Mouse (Mus musculus) urinary bladder, postnatal 14 days (tissue): Measurements from ENCODE around the gene Gm11758.
A peak's percentile ranks its signal among the peaks of the same experiment; 100 is the strongest.
"Not testable (repeated sequence)": the region's sequence is repeated elsewhere in the genome, so short reads cannot be mapped to it uniquely, and the experiment has no call there.

Experiments
- DNase-seq: peaks from one replicate; pipeline ENCODE4 v3.0.0; 2021; ENCODE audit warnings: low spot score

Gm11758 gene

DNA sequence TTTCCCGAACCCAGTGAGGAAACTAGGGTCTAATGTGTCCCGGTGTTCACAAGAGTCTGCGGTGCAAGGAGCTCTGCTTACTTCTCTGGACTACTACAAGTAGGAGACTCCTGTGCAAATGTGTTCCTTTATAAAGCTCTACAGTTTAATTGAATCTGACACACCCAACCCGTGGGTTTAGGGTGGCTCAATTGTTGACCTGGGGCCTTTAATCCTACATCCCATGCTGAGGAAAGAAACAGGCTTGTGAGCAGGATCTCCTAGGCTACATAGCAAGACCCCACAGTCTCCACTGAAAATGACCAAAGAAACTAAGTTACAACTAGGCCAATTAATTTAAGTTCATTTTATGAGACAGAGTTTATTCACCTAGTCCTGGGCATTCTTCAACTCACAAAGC lies at the start of gene Gm11758:
Gm11758 (minus strand) TSS at position 101 of the 400 bp plus-strand sequence.
- not testable (repeated sequence) for DNase-seq

DNA sequence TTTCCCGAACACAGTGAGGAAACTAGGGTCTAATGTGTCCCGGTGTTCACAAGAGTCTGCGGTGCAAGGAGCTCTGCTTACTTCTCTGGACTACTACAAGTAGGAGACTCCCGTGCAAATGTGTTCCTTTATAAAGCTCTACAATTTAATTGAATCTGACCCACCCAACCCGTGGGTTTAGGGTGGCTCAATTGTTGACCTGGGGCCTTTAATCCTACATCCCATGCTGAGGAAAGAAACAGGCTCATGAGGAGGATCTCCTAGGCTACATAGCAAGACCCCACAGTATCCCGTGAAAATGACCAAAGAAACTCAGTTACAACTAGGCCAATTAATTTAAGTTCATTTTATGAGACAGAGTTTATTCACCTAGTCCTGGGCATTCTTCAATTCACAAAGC lies 44.6 kb upstream of the Gm11758 start, which contains the start of gene Gm11756:
Gm11756 (minus strand) TSS at position 101 of the 400 bp plus-strand sequence.
- not testable (repeated sequence) for DNase-seq

DNA sequence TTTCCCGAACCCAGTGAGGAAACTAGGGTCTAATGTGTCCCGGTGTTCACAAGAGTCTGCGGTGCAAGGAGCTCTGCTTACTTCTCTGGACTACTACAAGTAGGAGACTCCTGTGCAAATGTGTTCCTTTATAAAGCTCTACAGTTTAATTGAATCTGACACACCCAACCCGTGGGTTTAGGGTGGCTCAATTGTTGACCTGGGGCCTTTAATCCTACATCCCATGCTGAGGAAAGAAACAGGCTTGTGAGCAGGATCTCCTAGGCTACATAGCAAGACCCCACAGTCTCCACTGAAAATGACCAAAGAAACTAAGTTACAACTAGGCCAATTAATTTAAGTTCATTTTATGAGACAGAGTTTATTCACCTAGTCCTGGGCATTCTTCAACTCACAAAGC lies 29.8 kb upstream of the Gm11758 start, which contains the start of gene Gm13871:
Gm13871 (minus strand) TSS at position 101 of the 400 bp plus-strand sequence.
- DNase-seq: not testable (repeated sequence)

DNA sequence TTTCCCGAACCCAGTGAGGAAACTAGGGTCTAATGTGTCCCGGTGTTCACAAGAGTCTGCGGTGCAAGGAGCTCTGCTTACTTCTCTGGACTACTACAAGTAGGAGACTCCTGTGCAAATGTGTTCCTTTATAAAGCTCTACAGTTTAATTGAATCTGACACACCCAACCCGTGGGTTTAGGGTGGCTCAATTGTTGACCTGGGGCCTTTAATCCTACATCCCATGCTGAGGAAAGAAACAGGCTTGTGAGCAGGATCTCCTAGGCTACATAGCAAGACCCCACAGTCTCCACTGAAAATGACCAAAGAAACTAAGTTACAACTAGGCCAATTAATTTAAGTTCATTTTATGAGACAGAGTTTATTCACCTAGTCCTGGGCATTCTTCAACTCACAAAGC lies 14.9 kb upstream of the Gm11758 start, which contains the start of gene Gm11757:
Gm11757 (minus strand) TSS at position 101 of the 400 bp plus-strand sequence.
- DNase-seq: not testable (repeated sequence)

DNA sequence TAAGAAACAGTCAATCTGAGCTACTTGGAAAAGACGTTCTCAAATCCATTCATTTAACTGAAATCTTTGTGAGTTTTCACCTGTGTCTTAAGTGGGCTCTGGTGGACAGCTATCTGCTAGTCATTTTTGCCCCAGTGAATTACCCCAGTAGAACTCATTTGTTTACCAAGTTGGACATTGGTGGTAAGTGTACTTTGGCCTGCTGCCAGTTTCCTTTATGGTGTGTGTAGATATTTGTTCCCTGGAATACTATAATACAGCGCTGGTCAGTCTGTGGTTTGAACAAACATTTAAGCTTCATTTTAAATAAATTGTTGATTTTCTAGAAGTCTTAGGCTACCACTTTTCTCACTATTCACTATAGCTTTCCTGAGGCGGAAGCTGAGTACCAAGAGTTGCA lies 49.5 kb downstream of the Gm11758 start:
- peak; percentile 8 for DNase-seq
